Mouse (Mus musculus): ENCODE measurements around the gene Rpa2. TPM values are rescaled to one million over a fixed set of nuclear protein-coding genes. Genes with fewer than 3 reads are reported as not detected.
"Not testable (repeated sequence)": the region's sequence is repeated elsewhere in the genome, so short reads cannot be mapped to it uniquely, and the experiment has no call there.

Gene Rpa2
- polyA plus RNA-seq, 1 experiment from 2014 or later = 94.7 TPM

GRCm38 (mm10) chr4:132763125-132763524 lies 5.0 kb upstream of the Rpa2 start:
- H3K9me3 ChIP-seq (replicated peaks); ATAC-seq (ENCODE audit: insufficient number of reproducible peaks, low FRiP score, low TSS enrichment, low read depth); H3K36me3 ChIP-seq; H3K4me2 ChIP-seq (replicated peaks); H3K27ac ChIP-seq (replicated peaks); H3K4me1 ChIP-seq; H3K27me3 ChIP-seq; H3K9ac ChIP-seq; H3K4me3 ChIP-seq (replicated peaks): not testable (repeated sequence)
- 72% methylated on average over 3 of the region's 3 CpGs for WGBS

GRCm38 (mm10) chr4:132771776-132772175 lies 3.6 kb downstream of the Rpa2 start:
- no peak for ATAC-seq (ENCODE audit: insufficient number of reproducible peaks, low FRiP score, low TSS enrichment, low read depth)
- Histone ChIP-seq H3K4me2 (replicated peaks) (no peak overlapping the region), H3K9ac (no peak overlapping the region), H3K36me3 (peaks cover 58% of the 10 kb centered on the region), H3K27ac (replicated peaks) (no peak overlapping the region), H3K4me3 (replicated peaks) (no peak overlapping the region), H3K4me1 (peaks cover 8% of the 10 kb centered on the region), H3K27me3 (no peaks in the 10 kb centered on the region), H3K9me3 (replicated peaks) (no peaks in the 10 kb centered on the region)
- WGBS = 88% methylated on average over 9 of the region's 9 CpGs

DNA sequence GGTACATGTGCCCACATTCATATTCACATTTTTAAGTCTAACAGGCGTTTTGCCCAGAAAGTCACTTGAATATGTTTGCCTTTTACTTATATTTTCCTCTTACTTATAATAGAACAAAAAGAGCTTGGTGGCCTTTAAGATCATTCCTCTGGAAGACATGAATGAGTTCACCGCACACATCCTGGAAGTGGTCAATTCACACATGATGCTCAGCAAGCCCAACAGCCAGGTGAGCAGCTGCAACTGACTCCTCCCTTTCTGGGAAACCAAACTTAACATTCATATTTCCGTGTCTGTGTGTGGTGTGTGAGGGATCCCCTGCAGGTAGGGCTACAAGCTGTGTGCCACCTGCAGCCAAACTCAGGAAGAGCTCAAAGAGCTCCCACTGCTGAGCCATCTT lies 6.8 kb downstream of the Rpa2 start:
- peaks cover 86% of the 10 kb centered on the region for H3K36me3 ChIP-seq

GRCm38 (mm10) chr4:132776764-132777163 lies 8.6 kb downstream of the Rpa2 start:
- no peak overlapping the region for H3K27ac ChIP-seq (replicated peaks)
- H3K4me2 ChIP-seq (replicated peaks) = no peak overlapping the region
- no peak overlapping the region for H3K9ac ChIP-seq
- no peak for ATAC-seq (ENCODE audit: insufficient number of reproducible peaks, low FRiP score, low TSS enrichment, low read depth)
- peaks cover 76% of the 10 kb centered on the region for H3K36me3 ChIP-seq
- no peaks in the 10 kb centered on the region for H3K4me1 ChIP-seq
- no peaks in the 10 kb centered on the region for H3K9me3 ChIP-seq (replicated peaks)
- H3K4me3 ChIP-seq (replicated peaks) = no peak overlapping the region
- 83% methylated on average over 5 of the region's 5 CpGs for WGBS
- no peaks in the 10 kb centered on the region for H3K27me3 ChIP-seq

More for the DNA sequence above, 6.8 kb downstream of the Rpa2 start:
- Histone ChIP-seq H3K9ac (no peak overlapping the region), H3K9me3 (replicated peaks) (no peaks in the 10 kb centered on the region), H3K4me2 (replicated peaks) (no peak overlapping the region), H3K27me3 (no peaks in the 10 kb centered on the region), H3K4me3 (replicated peaks) (no peak overlapping the region), H3K27ac (replicated peaks) (no peak overlapping the region), H3K4me1 (no peaks in the 10 kb centered on the region)
- no peak for ATAC-seq (ENCODE audit: insufficient number of reproducible peaks, low FRiP score, low TSS enrichment, low read depth)
- 77% methylated on average over 3 of the region's 3 CpGs for WGBS

DNA sequence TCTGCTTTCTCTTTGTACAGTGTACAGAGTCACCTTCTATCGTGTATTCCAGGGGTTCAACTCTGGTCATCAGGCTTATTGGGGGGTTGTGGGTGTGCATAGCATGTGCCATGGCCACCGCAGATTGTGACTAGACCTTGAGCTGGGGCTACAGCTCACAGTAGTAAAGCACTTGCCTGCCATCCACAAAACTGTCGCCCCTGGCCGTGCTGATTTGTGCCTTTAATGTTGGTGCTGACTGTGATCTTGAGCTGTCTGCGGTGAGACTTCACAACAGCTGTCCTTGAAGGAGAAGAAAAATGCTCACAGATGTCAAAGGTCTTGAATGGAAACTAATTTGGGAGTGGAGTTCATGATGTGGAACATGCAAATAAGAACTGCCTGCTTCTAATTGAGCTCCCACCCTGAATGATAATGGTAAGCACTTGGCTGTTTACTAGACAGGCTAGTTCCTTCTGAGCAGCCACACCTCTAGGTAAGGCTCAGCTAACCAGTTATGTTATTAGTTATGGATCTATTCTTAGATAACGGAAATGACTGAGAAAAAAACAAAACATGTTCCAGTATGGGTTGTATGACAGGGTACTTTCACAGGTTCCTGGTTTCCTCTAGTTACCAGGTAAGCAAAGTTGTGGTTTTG lies 10.6 kb downstream of the Rpa2 start:
- H3K27ac ChIP-seq (replicated peaks) = no peak overlapping the region
- H3K9ac ChIP-seq = no peak overlapping the region
- H3K4me3 ChIP-seq (replicated peaks) = no peak overlapping the region
- H3K9me3 ChIP-seq (replicated peaks) = no peaks in the 10 kb centered on the region
- no peak for ATAC-seq (ENCODE audit: insufficient number of reproducible peaks, low FRiP score, low TSS enrichment, low read depth)
- no peaks in the 10 kb centered on the region for H3K4me1 ChIP-seq
- H3K27me3 ChIP-seq = no peaks in the 10 kb centered on the region
- H3K4me2 ChIP-seq (replicated peaks) = no peak overlapping the region
- 90% methylated on average over 6 of the region's 6 CpGs for WGBS
- H3K36me3 ChIP-seq = peaks cover 59% of the 10 kb centered on the region

GRCm38 (mm10) chr4:132780288-132780687 lies 12.2 kb downstream of the Rpa2 start:
- no peak for ATAC-seq (ENCODE audit: insufficient number of reproducible peaks, low FRiP score, low TSS enrichment, low read depth)
- Histone ChIP-seq H3K36me3 (peaks cover 44% of the 10 kb centered on the region), H3K27me3 (no peaks in the 10 kb centered on the region), H3K27ac (replicated peaks) (no peak overlapping the region), H3K4me1 (no peaks in the 10 kb centered on the region), H3K4me2 (replicated peaks) (no peak overlapping the region), H3K9ac (no peak overlapping the region), H3K4me3 (replicated peaks) (no peak overlapping the region), H3K9me3 (replicated peaks) (no peaks in the 10 kb centered on the region)
- 76% methylated on average over 4 of the region's 4 CpGs for WGBS

GRCm38 (mm10) chr4:132783732-132784131 lies 15.6 kb downstream of the Rpa2 start:
- H3K9ac ChIP-seq = no peak overlapping the region
- H3K27ac ChIP-seq (replicated peaks) = no peak overlapping the region
- H3K9me3 ChIP-seq (replicated peaks) = no peaks in the 10 kb centered on the region
- no peak for ATAC-seq (ENCODE audit: insufficient number of reproducible peaks, low FRiP score, low TSS enrichment, low read depth)
- H3K4me1 ChIP-seq = no peaks in the 10 kb centered on the region
- H3K4me3 ChIP-seq (replicated peaks) = no peak overlapping the region
- H3K27me3 ChIP-seq = no peaks in the 10 kb centered on the region
- WGBS = 95% methylated on average over 2 of the region's 2 CpGs
- H3K4me2 ChIP-seq (replicated peaks) = no peak overlapping the region
- peaks cover 9% of the 10 kb centered on the region for H3K36me3 ChIP-seq

- Histone ChIP-seq H3K27ac (replicated peaks) (no peak overlapping the region), H3K4me3 (replicated peaks) (no peak overlapping the region), H3K4me1 (no peaks in the 10 kb centered on the region), H3K27me3 (no peaks in the 10 kb centered on the region), H3K9ac (no peak overlapping the region), H3K9me3 (replicated peaks) (no peaks in the 10 kb centered on the region), H3K4me2 (replicated peaks) (no peak overlapping the region), H3K36me3 (no peaks in the 10 kb centered on the region)
- no peak for ATAC-seq (ENCODE audit: insufficient number of reproducible peaks, low FRiP score, low TSS enrichment, low read depth)
- WGBS = 84% methylated on average over 13 of the region's 13 CpGs
Observed at GRCm38 (mm10) chr4:132785228-132785627, 17.1 kb downstream of the Rpa2 start.

DNA sequence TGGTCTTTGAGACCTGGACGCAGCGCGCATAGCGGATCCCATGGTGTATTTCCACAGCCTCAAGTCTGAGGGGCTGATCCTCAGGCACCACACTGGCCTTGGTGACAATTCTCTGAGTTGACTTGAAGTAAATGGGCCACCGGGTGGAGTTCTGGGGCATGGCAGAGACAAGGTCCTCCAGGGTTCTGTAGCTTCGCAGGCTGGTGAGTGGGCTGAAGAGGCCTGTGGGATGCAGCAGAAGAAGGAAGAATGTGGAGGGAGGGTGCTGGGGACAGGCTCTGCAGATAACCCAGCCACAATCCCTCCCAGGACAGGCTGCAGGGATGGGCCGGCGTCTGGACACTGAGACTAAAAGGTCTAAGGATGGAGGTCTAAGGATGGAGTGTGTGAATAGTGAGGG lies 21.6 kb downstream of the Rpa2 start:
- no peak for ATAC-seq (ENCODE audit: insufficient number of reproducible peaks, low FRiP score, low TSS enrichment, low read depth)
- WGBS = 83% methylated on average over 8 of the region's 8 CpGs
- no peak overlapping the region for H3K27ac ChIP-seq (replicated peaks)
- H3K36me3 ChIP-seq = no peaks in the 10 kb centered on the region
- no peaks in the 10 kb centered on the region for H3K9me3 ChIP-seq (replicated peaks)
- H3K4me1 ChIP-seq = no peaks in the 10 kb centered on the region
- H3K9ac ChIP-seq = no peak overlapping the region
- peaks cover 3% of the 10 kb centered on the region for H3K27me3 ChIP-seq
- H3K4me2 ChIP-seq (replicated peaks) = no peak overlapping the region
- H3K4me3 ChIP-seq (replicated peaks) = no peak overlapping the region

GRCm38 (mm10) chr4:132793322-132794004 lies 25.3 kb downstream of the Rpa2 start:
- not testable (repeated sequence) for H3K4me2 ChIP-seq (replicated peaks); ATAC-seq (ENCODE audit: insufficient number of reproducible peaks, low FRiP score, low TSS enrichment, low read depth); H3K36me3 ChIP-seq; H3K4me3 ChIP-seq (replicated peaks); H3K4me1 ChIP-seq; H3K9ac ChIP-seq; H3K27ac ChIP-seq (replicated peaks); H3K9me3 ChIP-seq (replicated peaks)
- peaks cover 21% of the 10 kb centered on the region for H3K27me3 ChIP-seq
- WGBS = 80% methylated on average over 8 of the region's 9 CpGs

GRCm38 (mm10) chr4:132794028-132794427 lies 25.9 kb downstream of the Rpa2 start:
- H3K36me3 ChIP-seq = no peaks in the 10 kb centered on the region
- 69% methylated on average over 9 of the region's 9 CpGs for WGBS
- no peak for ATAC-seq (ENCODE audit: insufficient number of reproducible peaks, low FRiP score, low TSS enrichment, low read depth)

GRCm38 (mm10) chr4:132794760-132795159 lies 26.6 kb downstream of the Rpa2 start:
- peaks cover 21% of the 10 kb centered on the region for H3K27me3 ChIP-seq
- no peak for ATAC-seq (ENCODE audit: insufficient number of reproducible peaks, low FRiP score, low TSS enrichment, low read depth)
- H3K4me3 ChIP-seq (replicated peaks) = no peak overlapping the region
- no peak overlapping the region for H3K27ac ChIP-seq (replicated peaks)
- H3K9ac ChIP-seq = no peak overlapping the region
- no peaks in the 10 kb centered on the region for H3K9me3 ChIP-seq (replicated peaks)
- H3K4me2 ChIP-seq (replicated peaks) = no peak overlapping the region
- H3K4me1 ChIP-seq = peaks cover 5% of the 10 kb centered on the region; the same call in 1 of the 2 replicates
- WGBS = 69% methylated on average over 8 of the region's 8 CpGs
- H3K36me3 ChIP-seq = no peaks in the 10 kb centered on the region

More at GRCm38 (mm10) chr4:132794028-132794427, 25.9 kb downstream of the Rpa2 start:
- no peak overlapping the region for H3K4me3 ChIP-seq (replicated peaks)
- peaks cover 21% of the 10 kb centered on the region for H3K27me3 ChIP-seq
- H3K4me2 ChIP-seq (replicated peaks) = no peak overlapping the region
- peaks cover 5% of the 10 kb centered on the region; the same call in 1 of the 2 replicates for H3K4me1 ChIP-seq
- H3K27ac ChIP-seq (replicated peaks) = no peak overlapping the region
- no peak overlapping the region for H3K9ac ChIP-seq
- H3K9me3 ChIP-seq (replicated peaks) = no peaks in the 10 kb centered on the region
